Mouse (Mus musculus): ENCODE results near the gene Itfg2.

- no peak for TF ChIP-seq CTCF (IDR thresholded peaks at IDR 0.05; ENCODE audit: borderline replicate concordance, extremely low read depth, insufficient read depth, insufficient read length)
- TF ChIP-seq POLR2A (IDR thresholded peaks at IDR 0.05; ENCODE audit: borderline replicate concordance, extremely low read depth, insufficient read depth, insufficient read length, poor library complexity, severe bottlenecking): no peak
Measured at GRCm38 (mm10) chr6:128364721-128365120, 60.0 kb downstream of the Itfg2 start.

All from brain, embryonic 14.5 days (tissue).